Mouse (Mus musculus): ENCODE measurements around the gene Zbtb5.
"Not testable (repeated sequence)": the region's sequence is repeated elsewhere in the genome, so short reads cannot be mapped to it uniquely, and the experiment has no call there.

Gene Zbtb5

GRCm38 (mm10) chr4:44970612-44971110 lies 41.6 kb downstream of the Zbtb5 start:
- DNase-seq (ENCODE audit: low spot score in 2 of 2) = peak; percentile 64 to 83

GRCm38 (mm10) chr4:44970056-44970455 lies 42.2 kb downstream of the Zbtb5 start:
- DNase-seq (ENCODE audit: low spot score in 2 of 2) = peak; percentile 69 to 76

GRCm38 (mm10) chr4:44967402-44967801 lies 44.8 kb downstream of the Zbtb5 start:
- peak in 1 of 2 experiments; percentile 23 for DNase-seq (ENCODE audit: low spot score in 2 of 2)

GRCm38 (mm10) chr4:44965736-44966135 lies 46.5 kb downstream of the Zbtb5 start:
- no peak for DNase-seq (ENCODE audit: low spot score in 2 of 2)

GRCm38 (mm10) chr4:44965175-44965574 lies 47.0 kb downstream of the Zbtb5 start:
- DNase-seq (ENCODE audit: low spot score in 2 of 2) = no peak

GRCm38 (mm10) chr4:44963156-44963555 lies 49.1 kb downstream of the Zbtb5 start:
- no peak for DNase-seq (ENCODE audit: low spot score in 2 of 2)

GRCm38 (mm10) chr4:44959220-44959619 lies 53.0 kb downstream of the Zbtb5 start:
- no peak for DNase-seq (ENCODE audit: low spot score in 2 of 2)

GRCm38 (mm10) chr4:44958776-44959175 lies 53.4 kb downstream of the Zbtb5 start:
- DNase-seq (ENCODE audit: low spot score in 2 of 2) = no peak

GRCm38 (mm10) chr4:44953041-44953440 lies 59.2 kb downstream of the Zbtb5 start:
- DNase-seq (ENCODE audit: low spot score in 2 of 2) = no peak

- DNase-seq (ENCODE audit: low spot score in 2 of 2) = no peak
These were observed 63.9 kb downstream of the Zbtb5 start for GRCm38 (mm10) chr4:44948314-44948713.

GRCm38 (mm10) chr4:44947464-44947863 lies 64.7 kb downstream of the Zbtb5 start:
- no peak for DNase-seq (ENCODE audit: low spot score in 2 of 2)

- DNase-seq (ENCODE audit: low spot score in 2 of 2) = not testable (repeated sequence)
These were observed 66.1 kb downstream of the Zbtb5 start for GRCm38 (mm10) chr4:44946126-44946525.

GRCm38 (mm10) chr4:44944426-44945075 lies 67.7 kb downstream of the Zbtb5 start:
- no peak for DNase-seq (ENCODE audit: low spot score in 2 of 2)

GRCm38 (mm10) chr4:44943480-44943879 lies 68.7 kb downstream of the Zbtb5 start:
- DNase-seq (ENCODE audit: low spot score in 2 of 2) = no peak

- peak in 1 of 2 experiments; percentile 29 for DNase-seq (ENCODE audit: low spot score in 2 of 2)
These were observed 70.0 kb downstream of the Zbtb5 start for GRCm38 (mm10) chr4:44942237-44942636.
